In the genomic region with DNA sequence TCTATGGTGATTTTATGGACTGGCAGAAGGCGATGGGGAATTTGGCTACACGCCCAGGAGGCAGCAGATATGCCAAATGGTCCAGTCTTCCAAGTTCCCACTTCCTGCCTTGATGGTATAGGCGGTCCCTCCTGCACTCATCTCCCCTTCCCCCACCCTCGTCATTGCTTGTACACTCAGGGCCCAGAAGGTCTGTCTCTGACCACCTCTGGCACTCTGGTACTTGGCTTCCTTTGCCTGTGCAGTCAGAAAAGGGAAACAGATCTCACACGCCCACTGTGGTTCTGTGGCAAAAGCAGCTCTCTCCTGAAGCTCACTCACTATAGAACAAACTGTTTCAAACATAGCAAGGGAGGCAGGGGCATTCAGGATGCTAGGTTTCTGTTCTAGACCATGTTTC, we compare ENCODE assay signal across 11 mouse cellular contexts.
DNase-seq lines count a peak whose midpoint lies in the region; ATAC-seq lines count a peak whose summit lies in the region.
"Had no signal": no experiment of that assay in that cellular context is flagged by ENCODE, and none has a peak within 500 bp of the region (broad histone marks: within the 10 kb centered on the region; RNA-seq: fewer than 3 reads in every experiment).

No protein-coding gene starts in this region.

- ATAC-seq in neural tube, embryonic 13.5 days (ENCODE audit: low read depth): peak; percentile 50; the same call in 1 of the 2 replicates
- no peak for ATAC-seq in neural tube, embryonic 15.5 days (ENCODE audit: low FRiP score)
- no peak for ATAC-seq in midbrain, embryonic 13.5 days

- no peak overlapping the region for H3K27ac ChIP-seq in neural tube, embryonic 13.5 days (replicated peaks)
- no peak overlapping the region for H3K27ac ChIP-seq in neural tube, embryonic 15.5 days (replicated peaks)
- no peak overlapping the region for H3K27ac ChIP-seq in midbrain, embryonic 13.5 days
- H3K27ac ChIP-seq: kidney, postnatal 0 days had no signal

- peak; percentile 94 to 95 for DNase-seq in cerebellum, postnatal 10 days
- peak; percentile 72 to 80 for DNase-seq in layer of hippocampus, postnatal 14 days (ENCODE audit: low spot score in 2 of 2)
- DNase-seq in right cerebral cortex, postnatal 4 days: peak; percentile 75
- DNase-seq in adrenal gland, adult 2 months: no peak
- DNase-seq in adrenal gland, adult 8-10 months: no peak
- DNase-seq: embryo, embryonic 11 days had no signal

- no peaks in the 10 kb centered on the region for H3K36me3 ChIP-seq in neural tube, embryonic 13.5 days
- no peaks in the 10 kb centered on the region for H3K36me3 ChIP-seq in neural tube, embryonic 15.5 days
- H3K36me3 ChIP-seq in midbrain, embryonic 13.5 days: no peaks in the 10 kb centered on the region

- no peak overlapping the region for H3K9ac ChIP-seq in neural tube, embryonic 13.5 days
- no peak overlapping the region for H3K9ac ChIP-seq in neural tube, embryonic 15.5 days (replicated peaks)
- no peak overlapping the region for H3K9ac ChIP-seq in midbrain, embryonic 13.5 days (replicated peaks)

- no peaks in the 10 kb centered on the region for H3K4me1 ChIP-seq in neural tube, embryonic 13.5 days (replicated peaks)
- no peaks in the 10 kb centered on the region for H3K4me1 ChIP-seq in neural tube, embryonic 15.5 days
- no peaks in the 10 kb centered on the region for H3K4me1 ChIP-seq in midbrain, embryonic 13.5 days (replicated peaks)
- H3K4me1 ChIP-seq: megakaryocyte, embryonic 14.5 days had no signal

- no peak overlapping the region for H3K4me2 ChIP-seq in neural tube, embryonic 13.5 days
- no peak overlapping the region for H3K4me2 ChIP-seq in neural tube, embryonic 15.5 days
- no peak overlapping the region for H3K4me2 ChIP-seq in midbrain, embryonic 13.5 days (replicated peaks)

- 62% methylated on average over 5 of the region's 5 CpGs for WGBS in neural tube, embryonic 13.5 days
- WGBS in neural tube, embryonic 15.5 days: 72% methylated on average over 5 of the region's 5 CpGs
- 78% methylated on average over 5 of the region's 5 CpGs for WGBS in midbrain, embryonic 13.5 days

- H3K27me3 ChIP-seq in neural tube, embryonic 13.5 days: no peaks in the 10 kb centered on the region
- H3K27me3 ChIP-seq in neural tube, embryonic 15.5 days (replicated peaks): no peaks in the 10 kb centered on the region
- H3K27me3 ChIP-seq in midbrain, embryonic 13.5 days: no peaks in the 10 kb centered on the region
- H3K27me3 ChIP-seq: megakaryocyte, embryonic 14.5 days had no signal

- no peaks in the 10 kb centered on the region for H3K9me3 ChIP-seq in neural tube, embryonic 13.5 days
- H3K9me3 ChIP-seq in neural tube, embryonic 15.5 days (replicated peaks): no peaks in the 10 kb centered on the region
- H3K9me3 ChIP-seq in midbrain, embryonic 13.5 days: no peaks in the 10 kb centered on the region

- no peak overlapping the region for H3K4me3 ChIP-seq in neural tube, embryonic 13.5 days
- no peak overlapping the region for H3K4me3 ChIP-seq in neural tube, embryonic 15.5 days (replicated peaks)
- no peak overlapping the region for H3K4me3 ChIP-seq in midbrain, embryonic 13.5 days (replicated peaks)

Comparison
In these comparisons a context has a peak if more than half of its experiments do, and no peak if none do; other contexts are left out.
1. DNase-seq: peak in cerebellum, postnatal 10 days (2 of 2), layer of hippocampus, postnatal 14 days (2 of 2) and right cerebral cortex, postnatal 4 days (single experiment); none in adrenal gland, adult 2 months (single experiment) and adrenal gland, adult 8-10 months (single experiment).